8 mouse cellular contexts compared by ENCODE assay signal in genomic region chr2:6255989-6256841, GRCm38 (mm10). TPM values are rescaled to one million over a fixed set of nuclear protein-coding genes. Genes with fewer than 3 reads are reported as not detected.
DNase-seq lines count a peak whose midpoint lies in the region; ATAC-seq and TF ChIP-seq lines count a peak whose summit lies in the region.

No protein-coding gene starts in this region.

- peak; percentile 65 for ATAC-seq in forebrain, postnatal 0 days
- ATAC-seq in megakaryocyte, adult 5-6 weeks (ENCODE audit: poor library complexity, severe bottlenecking): peak; percentile 78

- H3K27ac ChIP-seq in bone marrow macrophage, adult 2 months (ENCODE audit: insufficient read depth, low read depth, low read length): peak overlapping the region; percentile 95
- peak overlapping the region; percentile 69 for H3K27ac ChIP-seq in forebrain, postnatal 0 days (ENCODE audit: low read depth, low read length)

- no peak for TF ChIP-seq CTCF in bone marrow macrophage, adult 2 months (IDR thresholded peaks at IDR 0.05; ENCODE audit: low read depth, low read length)
- TF ChIP-seq CTCF in forebrain, postnatal 0 days (IDR thresholded peaks at IDR 0.05; ENCODE audit: low read depth): no peak

- no peaks in the 10 kb centered on the region for H3K9me3 ChIP-seq in forebrain, postnatal 0 days (ENCODE audit: low read length)

- peaks cover 45% of the 10 kb centered on the region for H3K4me1 ChIP-seq in bone marrow macrophage, adult 2 months (ENCODE audit: control insufficient read depth, insufficient read depth, low read length)
- H3K4me1 ChIP-seq in forebrain, postnatal 0 days (ENCODE audit: insufficient read depth): 0 out of 2 replicates have a peak, but pooled peaks cover 4% of the 10 kb centered on the region

- no peak overlapping the region for H3K4me2 ChIP-seq in forebrain, postnatal 0 days (ENCODE audit: low read depth)

- intact Hi-C loops in heart, postnatal 36 days (cut with DNase I): loop anchor here (2.0 kb wide), 2 partner anchors 17 to 67 kb away; partner anchors contain the start of gene Usp6nl

- no peak for TF ChIP-seq POLR2A in bone marrow macrophage, adult 2 months (IDR thresholded peaks at IDR 0.05; ENCODE audit: borderline replicate concordance, low read depth, low read length)

- H3K9ac ChIP-seq in forebrain, postnatal 0 days: no peak overlapping the region

- H3K27me3 ChIP-seq in forebrain, postnatal 0 days (ENCODE audit: insufficient read depth, low read length): no peaks in the 10 kb centered on the region

- no peaks in the 10 kb centered on the region for H3K36me3 ChIP-seq in forebrain, postnatal 0 days (ENCODE audit: insufficient read depth)

- peak; percentile 23 for DNase-seq in R1 (ENCODE audit: low read depth, low spot score)
- peak; percentile 72 for DNase-seq in forebrain, postnatal 0 days
- peak; percentile 47 to 63 for DNase-seq in heart, postnatal 36 days
- DNase-seq in layer of hippocampus, postnatal 14 days (ENCODE audit: low spot score in 2 of 2): peak; percentile 53 to 79
- peak; percentile 50 for DNase-seq in skeletal muscle tissue, adult 2 months (ENCODE audit: low read depth, low spot score)
- no peak for DNase-seq in embryo, embryonic 10 days (ENCODE audit: low spot score)

- 40% methylated on average over 19 of the region's 19 CpGs for WGBS in forebrain, postnatal 0 days

- H3K4me3 ChIP-seq in bone marrow macrophage, adult 2 months (ENCODE audit: insufficient read depth, low read length): peak overlapping the region; percentile 34
- no peak overlapping the region for H3K4me3 ChIP-seq in forebrain, postnatal 0 days (ENCODE audit: low read depth, low read length)

RNA-seq across cellular contexts. Expression of gene Echdc3, which starts 43.4 kb away (rescaled TPM):
- 1.1 and 1.2 TPM in 2 replicates for polyA plus RNA-seq in bone marrow macrophage, adult 2 months (2012; ENCODE audit: insufficient read depth, insufficient read length, missing spikeins)
- 1.5 TPM in 2 replicates for total RNA-seq in forebrain, postnatal 0 days (2014; rRNA removed)
- 0.96 and 1.5 TPM in 2 replicates for polyA plus RNA-seq in forebrain, postnatal 0 days (2015; fragmentation: Nextera tagmentation; extraction: Ambion mirVana)
- 10 to 100 TPM; 23.5 to 26.2 TPM for total RNA-seq in heart, postnatal 36 days (2021)
- total RNA-seq in layer of hippocampus, postnatal 14 days (2021): under 1 TPM; 0.67 to 0.97 TPM
- 0.18 and 1.2 TPM in 2 replicates for total RNA-seq in megakaryocyte, adult 5-6 weeks (2015)
- total RNA-seq in megakaryocyte, adult 5-6 weeks (2017): not detected in 2 replicates
